Mouse (Mus musculus) small intestine, adult 2 months (tissue): Measurements from ENCODE around the gene Inpp5f. TPM values are rescaled to one million over a fixed set of nuclear protein-coding genes. Genes with fewer than 3 reads are reported as not detected.

Experiments used
- H3K27ac ChIP-seq: fragments of 200-500 bp; 2 replicates; pipeline ENCODE4 v1.5.1; 2012; ENCODE audit warnings: low read depth, low read length, control low read depth, inconsistent platforms; ENCODE audit not compliant: insufficient read depth
- H3K27me3 ChIP-seq: fragments of 200-500 bp; 2 replicates; pipeline ENCODE4 v1.6.1; 2012; ENCODE audit warnings: mild to moderate bottlenecking, moderate library complexity, low read length, inconsistent platforms; ENCODE audit not compliant: control insufficient read depth, insufficient read depth
- H3K36me3 ChIP-seq: fragments of 200-500 bp; 2 replicates; pipeline ENCODE4 v1.6.1; 2012; ENCODE audit warnings: mild to moderate bottlenecking, low read length, control low read depth, inconsistent platforms; ENCODE audit not compliant: control insufficient read depth, insufficient read depth
- H3K4me1 ChIP-seq: fragments of 200-500 bp; 2 replicates; pipeline ENCODE4 v1.6.1; 2012; ENCODE audit warnings: low read length, inconsistent platforms, mixed read lengths; ENCODE audit not compliant: control insufficient read depth, insufficient read depth, insufficient read length
- H3K4me3 ChIP-seq: fragments of 200-500 bp; 2 replicates; pipeline ENCODE4 v1.5.1; 2012; ENCODE audit warnings: low read depth, mild to moderate bottlenecking, control low read depth, inconsistent platforms, low read length, moderate library complexity
- CTCF ChIP-seq: fragments of 200-500 bp; IDR thresholded peaks from 2 replicates; pipeline ENCODE4 v1.5.1; 2012; ENCODE audit warnings: low read depth, mild to moderate bottlenecking, control low read depth, inconsistent platforms, low read length, moderate library complexity, mixed read lengths; ENCODE audit not compliant: insufficient replicate concordance, insufficient read length; ENCODE audit errors: extremely low read depth
- POLR2A ChIP-seq: fragments of 200-500 bp; IDR thresholded peaks from 2 replicates; pipeline ENCODE4 v1.6.1; 2012; ENCODE audit warnings: low read depth, mild to moderate bottlenecking, control low read depth, inconsistent platforms, low read length, moderate library complexity
- WGBS: fragments of 180-500 bp; shearing (Covaris S2); methylation state at CpG from one replicate; pipeline ENCODE4 v1.1.7; 2018; 5-methylcytosine and 5-hydroxymethylcytosine counted together
- polyA plus RNA-seq: library from polyadenylated mRNA; depleted of rRNA; stranded (reverse); fragments of >200 nt; gene quantifications from 2 replicates; pipeline ENCODE4 v1.2.3, GENCODE M21; 2012

Inpp5f gene
- polyA plus RNA-seq, 1 experiment = 2.0 TPM

DNA sequence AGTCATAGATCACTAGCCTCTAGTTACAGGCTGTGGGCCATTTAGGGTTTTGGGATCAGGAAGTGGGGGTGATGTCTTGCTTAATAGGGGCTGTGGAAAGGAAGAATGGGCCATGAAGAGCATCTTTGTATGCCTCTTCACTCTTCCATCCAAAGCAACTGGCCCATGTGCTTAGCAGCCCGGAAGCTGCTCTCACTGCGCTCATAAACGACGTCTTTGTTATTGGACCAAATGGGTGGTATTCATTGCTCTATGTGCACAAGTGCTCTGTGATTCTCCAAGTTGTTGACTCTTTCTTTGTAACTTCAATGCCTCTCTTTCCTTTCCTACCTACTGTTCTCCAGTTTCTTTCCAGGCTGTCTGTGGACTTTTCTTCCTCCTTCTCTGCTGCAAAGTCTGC is 39.1 kb upstream of the Inpp5f start:
- H3K27me3 ChIP-seq = no peaks in the 10 kb centered on the region
- no peak for TF ChIP-seq CTCF
- no peak for TF ChIP-seq POLR2A
- H3K4me1 ChIP-seq = no peaks in the 10 kb centered on the region
- H3K4me3 ChIP-seq = no peak overlapping the region
- H3K27ac ChIP-seq = no peak overlapping the region
- 85% methylated on average over 4 of the region's 4 CpGs for WGBS
- no peaks in the 10 kb centered on the region for H3K36me3 ChIP-seq

GRCm38 (mm10) chr7:128575211-128575610 is 35.9 kb upstream of the Inpp5f start:
- H3K4me1 ChIP-seq = no peaks in the 10 kb centered on the region
- WGBS = 95% methylated on average over 5 of the region's 5 CpGs
- TF ChIP-seq CTCF = no peak
- TF ChIP-seq POLR2A = no peak
- no peaks in the 10 kb centered on the region for H3K27me3 ChIP-seq
- no peak overlapping the region for H3K27ac ChIP-seq
- H3K36me3 ChIP-seq = no peaks in the 10 kb centered on the region
- H3K4me3 ChIP-seq = no peak overlapping the region

DNA sequence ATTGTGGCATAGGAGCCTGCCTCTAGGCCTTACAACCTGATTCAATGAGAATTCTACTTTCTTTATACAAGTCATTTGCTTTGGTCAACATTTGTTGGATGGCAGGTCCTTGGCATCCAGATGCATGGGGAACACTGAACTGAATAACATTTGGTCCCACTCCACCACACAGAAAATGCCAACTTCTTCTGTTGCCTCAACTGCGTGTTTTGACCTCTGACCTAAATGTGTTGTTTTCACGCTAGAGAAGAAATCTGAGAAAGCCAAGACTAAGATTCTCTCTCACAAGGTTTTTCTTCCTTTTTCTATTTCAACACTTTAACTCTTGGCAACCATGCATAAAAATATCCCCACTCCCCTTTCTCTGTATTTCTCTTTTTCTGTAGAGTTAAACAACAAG is 35.3 kb upstream of the Inpp5f start:
- Histone ChIP-seq H3K4me3 (no peak overlapping the region), H3K27ac (no peak overlapping the region), H3K36me3 (no peaks in the 10 kb centered on the region), H3K27me3 (no peaks in the 10 kb centered on the region), H3K4me1 (no peaks in the 10 kb centered on the region)
- no peak for TF ChIP-seq CTCF
- TF ChIP-seq POLR2A = no peak
- WGBS = 87% methylated on average over 2 of the region's 2 CpGs

- TF ChIP-seq CTCF = no peak
- TF ChIP-seq POLR2A = no peak
- no peak overlapping the region for H3K27ac ChIP-seq
- no peak overlapping the region for H3K4me3 ChIP-seq
- H3K4me1 ChIP-seq = no peaks in the 10 kb centered on the region
- WGBS = 60% methylated on average over 1 of the region's 1 CpGs
- H3K27me3 ChIP-seq = no peaks in the 10 kb centered on the region
- H3K36me3 ChIP-seq = no peaks in the 10 kb centered on the region
Measured at GRCm38 (mm10) chr7:128577607-128578006, 33.5 kb upstream of the Inpp5f start.

DNA sequence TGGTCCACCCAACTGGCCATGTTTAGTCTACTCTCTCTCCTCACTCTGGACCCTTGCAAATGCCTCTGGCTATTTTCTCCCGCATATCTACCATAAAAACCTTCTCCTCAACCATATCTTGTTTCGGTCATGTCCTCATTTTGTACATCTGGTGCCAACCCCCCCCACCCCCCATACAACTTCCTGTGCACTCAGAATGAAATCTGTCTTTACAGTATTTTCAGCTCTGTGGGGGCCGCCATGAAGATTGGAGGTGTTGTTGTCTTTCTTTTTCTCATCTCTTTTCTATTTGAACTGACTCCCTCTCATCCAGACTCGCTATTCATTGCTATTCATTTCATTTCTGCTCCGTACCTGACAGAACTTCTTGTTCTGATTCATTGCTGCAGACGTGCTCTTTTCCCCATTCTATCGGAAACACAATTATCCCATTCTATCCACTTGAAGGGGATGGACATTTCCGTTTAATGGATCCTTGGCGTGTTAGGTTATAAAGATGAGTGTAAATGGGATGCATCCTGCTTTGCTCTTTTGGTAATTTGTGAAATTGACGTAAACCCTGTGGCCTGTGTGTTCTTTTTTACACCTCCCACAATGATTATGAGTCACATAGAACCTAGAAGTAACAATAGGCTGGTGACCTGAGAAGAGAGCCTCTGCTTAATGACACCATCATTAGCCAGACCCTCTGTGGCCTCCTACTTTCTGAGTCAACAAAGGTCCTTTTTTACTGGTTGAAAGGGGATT is 32.8 kb upstream of the Inpp5f start:
- Histone ChIP-seq H3K4me1 (no peaks in the 10 kb centered on the region), H3K4me3 (no peak overlapping the region), H3K27me3 (no peaks in the 10 kb centered on the region), H3K36me3 (no peaks in the 10 kb centered on the region), H3K27ac (no peak overlapping the region)
- no peak for TF ChIP-seq POLR2A
- TF ChIP-seq CTCF = no peak
- 91% methylated on average over 10 of the region's 10 CpGs for WGBS

- TF ChIP-seq CTCF (no peak), POLR2A (no peak)
- 73% methylated on average over 2 of the region's 2 CpGs for WGBS
- H3K27me3 ChIP-seq = no peaks in the 10 kb centered on the region
- H3K27ac ChIP-seq = no peak overlapping the region
- no peak overlapping the region for H3K4me3 ChIP-seq
- no peaks in the 10 kb centered on the region for H3K36me3 ChIP-seq
- H3K4me1 ChIP-seq = no peaks in the 10 kb centered on the region
Measured at GRCm38 (mm10) chr7:128579381-128579780, 31.7 kb upstream of the Inpp5f start.

DNA sequence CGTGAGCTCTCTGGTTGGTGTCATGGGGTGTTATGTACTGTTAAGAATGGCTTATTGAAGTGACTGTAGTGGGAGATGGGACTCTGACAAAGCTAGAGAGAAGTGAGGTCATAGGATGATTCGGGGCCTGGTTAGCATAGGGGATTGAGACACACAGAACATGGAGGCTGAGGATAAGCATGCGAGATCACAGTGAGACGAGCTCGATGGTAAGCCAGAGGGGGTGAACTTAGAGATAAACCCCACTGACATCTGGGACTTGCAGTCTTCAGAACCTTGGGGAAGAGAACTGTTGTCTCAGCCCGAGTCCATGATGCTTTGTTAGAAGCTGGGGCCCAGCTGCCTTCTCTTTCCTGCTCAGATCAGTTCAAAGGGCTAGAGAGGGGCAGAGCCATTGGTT is 30.8 kb upstream of the Inpp5f start:
- Histone ChIP-seq H3K4me1 (no peaks in the 10 kb centered on the region), H3K27me3 (no peaks in the 10 kb centered on the region), H3K36me3 (no peaks in the 10 kb centered on the region), H3K4me3 (no peak overlapping the region), H3K27ac (no peak overlapping the region)
- TF ChIP-seq CTCF (no peak), POLR2A (no peak)
- WGBS = 93% methylated on average over 6 of the region's 6 CpGs
